Mouse (Mus musculus) mouse embryonic stem cell (cell line): ENCODE results near the gene Rpl34.

ENCODE experiments used
- in situ Hi-C, 2 experiments: fragments of 300-500 bp; cut with MboI; formaldehyde crosslinking; loops; 1 replicate in 1 of 2; 3 replicates in 1 of 2; pipeline ENCODE4 v1.14.3; 2019 to 2020; ENCODE audit warnings: low sequenced_read_pairs in 2 of 2, low pct_unique_long_range_greater_than_20kb in 1 of 2, mixed read lengths in 1 of 2; ENCODE audit not compliant: unreplicated experiment in 1 of 2

Gene Rpl34

GRCm38 (mm10) chr3:130683836-130684235 is 46.4 kb downstream of the Rpl34 start:
- in situ Hi-C loops: loop anchor here in 1 of 2 experiments (10.0 kb wide), 1 partner anchor 589 kb away; no protein-coding TSS in a partner anchor

- in situ Hi-C loops: loop anchor here in 1 of 2 experiments (10.0 kb wide), 1 partner anchor 587 kb away; no protein-coding TSS in a partner anchor
Observed at GRCm38 (mm10) chr3:130682183-130682582, 48.0 kb downstream of the Rpl34 start.

GRCm38 (mm10) chr3:130681226-130681625 is 49.0 kb downstream of the Rpl34 start:
- in situ Hi-C loops: loop anchor here in 1 of 2 experiments (10.0 kb wide), 1 partner anchor 586 kb away; no protein-coding TSS in a partner anchor

- in situ Hi-C loops: no loop called here
Observed at GRCm38 (mm10) chr3:130677671-130678460, 52.3 kb downstream of the Rpl34 start.
